Mouse (Mus musculus) limb, embryonic 13.5 days (tissue): Measurements from ENCODE around the gene Mboat7. TPM values are rescaled to one million over a fixed set of nuclear protein-coding genes. Genes with fewer than 3 reads are reported as not detected.

Experiments
- ATAC-seq: fragments of 200-750 bp; cut with Nextera tagmentation; 2 replicates; pipeline ENCODE4 v1.8.0; 2017; ENCODE audit warnings: low read depth, moderate number of reproducible peaks, moderate TSS enrichment; ENCODE audit not compliant: low FRiP score
- H3K27ac ChIP-seq: fragments of 300-500 bp; sonication (generic); 2 replicates; pipeline ENCODE4 v1.5.1; 2015; ENCODE audit warnings: inconsistent platforms, mild to moderate bottlenecking, moderate library complexity
- H3K27me3 ChIP-seq: fragments of 300-500 bp; sonication (generic); 2 replicates; pipeline ENCODE4 v1.6.1; 2015; ENCODE audit warnings: mild to moderate bottlenecking, inconsistent platforms
- H3K36me3 ChIP-seq: fragments of 300-500 bp; sonication (generic); 2 replicates; pipeline ENCODE4 v1.6.1; 2015; ENCODE audit warnings: inconsistent platforms, mild to moderate bottlenecking, moderate library complexity
- H3K4me1 ChIP-seq: fragments of 300-500 bp; sonication (generic); 2 replicates; pipeline ENCODE4 v1.6.1; 2015; ENCODE audit warnings: inconsistent platforms
- H3K4me2 ChIP-seq: fragments of 300-500 bp; sonication (generic); replicated peaks from 2 replicates; pipeline ENCODE4 v1.6.1; 2015; ENCODE audit warnings: inconsistent platforms, mild to moderate bottlenecking, moderate library complexity
- H3K4me3 ChIP-seq: fragments of 300-500 bp; sonication (generic); 2 replicates; pipeline ENCODE4 v1.5.1; 2015; ENCODE audit warnings: moderate library complexity, mild to moderate bottlenecking, inconsistent platforms
- H3K9ac ChIP-seq: fragments of 300-500 bp; sonication (generic); 2 replicates; pipeline ENCODE4 v1.6.1; 2015; ENCODE audit warnings: mild to moderate bottlenecking, inconsistent platforms
- H3K9me3 ChIP-seq: fragments of 300-500 bp; sonication (generic); 2 replicates; pipeline ENCODE4 v1.6.1; 2016; ENCODE audit warnings: inconsistent platforms
- WGBS: fragments of 180-500 bp; shearing (Covaris S2); methylation state at CpG from one replicate; pipeline ENCODE4 v1.1.7; 2015; 5-methylcytosine and 5-hydroxymethylcytosine counted together
- polyA plus RNA-seq: library from polyadenylated mRNA; unstranded; fragments of >200 nt; fragmentation: Nextera tagmentation; extraction: Ambion mirVana; gene quantifications from 2 replicates; pipeline ENCODE4 v1.2.1, GENCODE M21; 2015

The Mboat7 gene
- polyA plus RNA-seq, 1 experiment from 2014 or later: 67.6 TPM

DNA sequence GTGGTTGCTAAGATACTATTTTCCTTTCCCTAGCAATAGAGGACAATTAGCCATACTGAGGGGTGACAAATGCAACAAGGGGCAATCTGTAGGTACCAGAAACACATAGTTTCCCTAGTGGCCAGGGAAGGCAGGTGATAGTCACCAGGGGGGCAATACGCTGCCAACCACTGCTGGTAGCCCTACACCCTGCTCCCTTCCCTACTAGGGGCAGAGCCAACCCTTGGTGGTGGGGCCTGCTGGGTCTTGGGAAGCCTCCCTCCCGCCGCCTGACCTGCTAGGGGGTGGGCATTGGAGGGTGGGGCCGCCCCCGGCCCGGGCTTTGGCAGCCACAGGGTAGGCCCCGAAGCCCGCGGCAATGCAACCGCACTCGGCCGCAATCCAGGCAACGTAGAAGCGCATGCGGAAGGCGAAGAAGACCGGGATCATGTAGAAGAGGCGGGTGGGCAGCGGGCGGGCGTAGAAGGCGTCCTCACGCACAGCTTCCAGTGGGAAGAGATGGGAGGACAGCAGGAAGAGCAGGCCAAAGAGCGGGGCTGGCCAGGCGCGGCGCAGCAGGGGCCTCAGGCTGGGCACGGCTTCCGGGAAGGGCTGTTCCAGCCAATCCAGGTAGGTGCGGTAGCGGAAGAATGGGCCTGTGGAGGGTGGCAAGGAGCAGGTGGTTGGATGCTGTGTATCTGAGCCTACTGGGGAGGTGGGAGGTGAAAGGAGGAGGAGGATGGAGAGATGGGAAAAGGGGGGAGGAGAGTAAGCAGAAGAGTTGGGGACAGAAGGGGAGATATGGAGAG, 7.7 kb downstream of the Mboat7 start:
- H3K36me3 ChIP-seq: peaks cover 82% of the 10 kb centered on the region
- no peaks in the 10 kb centered on the region for H3K4me1 ChIP-seq
- 80% methylated on average over 31 of the region's 31 CpGs for WGBS
- no peaks in the 10 kb centered on the region for H3K9me3 ChIP-seq
- no peak overlapping the region for H3K4me3 ChIP-seq
- H3K9ac ChIP-seq: no peak overlapping the region
- no peak for ATAC-seq
- H3K4me2 ChIP-seq: no peak overlapping the region
- no peak overlapping the region for H3K27ac ChIP-seq
- no peaks in the 10 kb centered on the region for H3K27me3 ChIP-seq

DNA sequence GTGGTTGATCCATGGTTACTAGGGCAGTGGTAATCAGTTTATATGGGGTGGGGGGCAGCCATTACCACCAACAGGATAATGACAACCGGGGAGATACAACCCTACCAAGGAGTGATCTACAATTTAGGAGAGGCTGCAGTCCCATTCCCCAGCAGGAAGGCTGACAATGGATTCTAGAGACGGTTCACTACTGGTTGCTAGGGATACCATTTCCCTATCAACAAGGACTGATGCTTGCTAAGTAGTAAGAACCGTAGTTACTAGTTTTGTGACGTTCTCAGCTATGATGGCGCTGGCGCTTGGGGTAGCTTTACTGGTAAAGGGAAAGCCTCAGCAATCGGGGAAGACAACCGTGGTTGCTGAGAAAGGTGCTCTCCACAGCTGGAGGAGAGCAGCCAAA, 8.6 kb downstream of the Mboat7 start:
- Histone ChIP-seq H3K4me1 (no peaks in the 10 kb centered on the region), H3K36me3 (peaks cover 80% of the 10 kb centered on the region), H3K9me3 (no peaks in the 10 kb centered on the region), H3K27ac (no peak overlapping the region), H3K27me3 (no peaks in the 10 kb centered on the region), H3K4me2 (no peak overlapping the region), H3K9ac (no peak overlapping the region), H3K4me3 (no peak overlapping the region)
- WGBS: 91% methylated on average over 8 of the region's 8 CpGs
- no peak for ATAC-seq

DNA sequence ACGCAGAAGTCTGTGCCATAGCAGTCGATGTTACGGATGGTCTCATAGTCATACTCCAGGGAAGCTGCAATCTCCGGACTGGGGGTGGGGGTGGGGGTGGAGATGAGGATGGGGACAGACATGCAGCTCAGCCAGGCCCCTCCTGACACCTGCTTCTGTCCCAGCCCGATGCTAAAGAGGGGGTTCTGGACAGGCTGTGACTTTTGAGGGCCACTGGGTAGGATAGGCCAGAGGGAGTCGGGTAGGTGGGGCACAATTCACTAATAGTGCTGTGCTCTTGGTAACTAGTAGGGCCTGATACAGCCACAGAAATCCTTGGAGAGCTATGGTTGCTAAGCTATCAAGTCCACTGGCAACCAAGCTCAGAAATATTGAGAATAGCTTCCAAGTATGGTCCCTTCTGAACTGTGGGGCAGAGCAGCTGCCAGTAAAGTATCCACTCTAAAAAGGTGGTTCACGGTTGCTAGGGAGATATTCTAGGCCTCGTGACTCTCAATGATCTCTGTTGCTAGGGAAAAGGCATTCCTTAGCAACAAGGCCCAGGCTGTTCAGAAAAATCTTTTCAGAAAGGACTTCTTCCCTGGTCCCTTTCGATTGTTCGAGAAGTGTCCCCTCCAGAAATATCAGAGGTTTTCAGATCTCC, 9.3 kb downstream of the Mboat7 start:
- Histone ChIP-seq H3K4me2 (no peak overlapping the region), H3K4me1 (no peaks in the 10 kb centered on the region), H3K36me3 (peaks cover 81% of the 10 kb centered on the region), H3K27me3 (no peaks in the 10 kb centered on the region), H3K4me3 (no peak overlapping the region), H3K9ac (no peak overlapping the region), H3K27ac (no peak overlapping the region), H3K9me3 (no peaks in the 10 kb centered on the region)
- WGBS: 84% methylated on average over 10 of the region's 10 CpGs
- no peak for ATAC-seq

DNA sequence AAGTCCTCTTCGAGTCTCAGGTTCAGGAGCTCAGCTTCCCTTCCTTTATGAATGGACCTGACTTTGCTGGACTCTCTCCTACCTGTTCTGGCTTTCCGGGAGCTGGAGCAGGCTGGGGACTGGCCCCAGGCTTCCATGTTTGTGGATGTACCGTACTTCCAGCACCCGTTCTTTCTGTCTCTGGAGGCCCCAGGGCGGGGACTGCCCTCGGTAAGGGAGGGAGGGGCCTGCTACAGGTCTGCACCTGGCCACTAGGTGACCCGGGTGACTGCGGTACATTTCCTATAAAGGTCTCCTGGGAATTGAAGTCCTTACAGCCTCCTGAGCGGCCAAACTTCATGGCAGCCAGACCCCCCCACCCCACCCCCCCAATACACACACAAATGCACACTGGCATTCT, 16.0 kb downstream of the Mboat7 start, which contains the start of gene Tmc4:
Gene Tmc4 (minus strand): TSS at position 212 of the 400 bp plus-strand sequence.
- ATAC-seq: no peak
- Histone ChIP-seq H3K4me1 (no peaks in the 10 kb centered on the region), H3K9ac (peak within 1 kb of the TSS; percentile 25; the same call in 1 of the 2 replicates), H3K27ac (no peak within 1 kb of the TSS), H3K36me3 (peaks cover 36% of the 10 kb centered on the region), H3K4me2 (no peak within 1 kb of the TSS), H3K9me3 (no peaks in the 10 kb centered on the region), H3K27me3 (no peaks in the 10 kb centered on the region), H3K4me3 (no peak within 1 kb of the TSS)
- 44% methylated on average over 9 of the region's 9 CpGs for WGBS

DNA sequence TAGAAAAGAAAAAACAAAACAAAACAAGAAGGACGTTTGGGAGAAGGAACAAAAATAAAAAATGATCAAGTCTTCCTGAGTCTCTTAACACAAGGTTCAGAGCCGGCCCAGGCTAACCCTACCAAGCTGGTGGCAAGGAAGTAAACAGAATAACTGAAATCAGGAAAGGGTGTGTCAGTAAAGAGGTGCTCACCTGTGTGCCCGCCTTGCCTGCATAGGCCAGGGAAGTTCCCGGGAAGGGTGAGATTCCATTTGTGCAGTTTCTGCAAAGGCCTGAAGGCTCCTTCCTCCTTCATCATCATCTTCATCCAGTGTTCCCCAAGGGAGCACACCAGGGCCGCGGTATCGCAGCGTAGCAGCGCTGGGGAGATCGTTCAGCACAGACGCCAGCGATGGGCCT, 17.0 kb downstream of the Mboat7 start:
- Histone ChIP-seq H3K4me3 (no peak overlapping the region), H3K9me3 (no peaks in the 10 kb centered on the region), H3K27ac (no peak overlapping the region), H3K9ac (peak overlapping the region; percentile 25; the same call in 1 of the 2 replicates), H3K27me3 (no peaks in the 10 kb centered on the region), H3K4me2 (no peak overlapping the region), H3K4me1 (no peaks in the 10 kb centered on the region), H3K36me3 (peaks cover 28% of the 10 kb centered on the region)
- 89% methylated on average over 12 of the region's 12 CpGs for WGBS
- ATAC-seq: no peak

DNA sequence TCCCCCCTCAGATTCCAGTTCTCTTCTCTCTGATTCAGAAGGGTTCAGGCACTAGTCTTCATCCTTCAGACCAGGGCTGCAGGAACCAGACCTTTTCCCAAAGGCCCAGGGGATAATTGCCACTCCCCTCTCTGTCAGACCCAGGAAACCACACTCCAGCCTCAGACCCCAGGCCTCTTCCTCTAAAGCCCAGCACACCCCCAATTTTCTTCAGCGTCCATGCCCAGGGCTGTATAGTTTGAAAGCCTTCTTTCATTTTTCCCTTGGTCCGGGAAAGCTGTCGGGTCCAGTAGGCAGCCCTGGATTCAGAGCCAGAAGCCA, 18.1 kb downstream of the Mboat7 start:
- WGBS: 79% methylated on average over 3 of the region's 3 CpGs

DNA sequence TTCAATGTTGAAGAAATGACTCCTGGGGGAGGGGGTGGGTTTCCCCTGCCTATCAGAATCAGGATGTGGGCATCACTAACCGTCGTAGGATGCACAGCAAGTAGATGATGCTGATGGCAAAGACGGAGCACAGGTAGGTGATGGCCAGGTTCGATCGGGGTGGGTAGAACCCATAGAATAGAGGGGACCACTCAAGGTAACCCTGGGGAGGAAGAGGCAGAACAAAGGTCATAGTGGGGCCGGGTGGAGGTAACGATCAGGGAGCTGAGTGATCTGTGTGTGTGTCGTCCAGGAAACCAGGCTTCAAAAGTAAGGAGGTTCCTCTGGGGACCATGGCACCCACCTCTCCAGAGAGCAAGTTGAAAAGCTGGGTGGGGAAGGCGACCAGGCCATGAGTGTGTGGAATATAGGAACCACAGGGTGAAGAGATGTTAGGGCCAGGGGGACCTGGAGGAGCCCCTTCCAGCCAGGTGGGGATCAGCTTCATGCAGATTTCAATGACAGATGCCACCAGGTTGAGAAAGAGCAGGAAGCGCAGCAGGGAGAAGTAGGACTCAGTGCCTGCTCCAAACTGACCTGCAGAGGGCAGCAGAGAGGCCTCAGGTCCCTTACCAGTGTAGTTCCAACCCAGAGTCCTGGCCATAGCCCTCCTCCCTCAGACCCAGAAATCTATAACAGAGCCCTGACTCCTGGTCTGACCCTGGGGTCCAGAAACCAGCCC, 18.7 kb downstream of the Mboat7 start:
- H3K27ac ChIP-seq: no peak overlapping the region
- H3K9me3 ChIP-seq: no peaks in the 10 kb centered on the region
- WGBS: 71% methylated on average over 10 of the region's 10 CpGs
- H3K27me3 ChIP-seq: no peaks in the 10 kb centered on the region
- ATAC-seq: peak; percentile 81
- no peak overlapping the region for H3K9ac ChIP-seq
- H3K4me2 ChIP-seq: no peak overlapping the region
- H3K4me1 ChIP-seq: no peaks in the 10 kb centered on the region
- H3K4me3 ChIP-seq: no peak overlapping the region
- H3K36me3 ChIP-seq: peaks cover 17% of the 10 kb centered on the region

More for the DNA sequence above, 18.1 kb downstream of the Mboat7 start:
- ATAC-seq: 0 out of 2 replicates have a peak, but pooled peaks have one; percentile 10
- H3K9me3 ChIP-seq: no peaks in the 10 kb centered on the region
- no peaks in the 10 kb centered on the region for H3K4me1 ChIP-seq
- H3K36me3 ChIP-seq: peaks cover 18% of the 10 kb centered on the region
- H3K9ac ChIP-seq: no peak overlapping the region
- H3K27ac ChIP-seq: no peak overlapping the region
- H3K4me3 ChIP-seq: no peak overlapping the region
- no peaks in the 10 kb centered on the region for H3K27me3 ChIP-seq
- no peak overlapping the region for H3K4me2 ChIP-seq

DNA sequence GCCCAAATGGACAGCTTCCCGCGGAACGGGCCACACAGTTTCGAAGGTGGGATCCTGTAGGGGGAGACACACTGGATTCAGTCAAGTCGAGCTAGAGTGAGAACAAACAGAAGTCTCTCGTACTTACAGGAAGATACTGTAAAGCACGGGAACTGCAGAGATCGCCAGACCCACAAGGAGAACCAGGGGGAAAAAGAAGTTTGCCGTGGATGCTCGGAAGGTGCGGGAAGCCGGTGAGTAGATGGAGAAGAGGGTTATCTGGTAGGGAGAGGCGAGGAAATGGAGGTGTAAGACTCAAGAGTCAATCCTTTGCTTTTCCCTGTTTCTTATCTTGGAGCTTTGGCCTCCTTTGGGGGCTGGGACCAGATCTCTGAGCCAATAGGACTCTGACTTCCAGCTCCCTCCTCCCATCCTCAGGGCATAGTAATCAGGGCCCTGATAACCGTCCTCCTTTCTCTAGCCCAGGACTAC, 26.4 kb downstream of the Mboat7 start:
- WGBS: 13% methylated on average over 14 of the region's 14 CpGs
- Histone ChIP-seq H3K9me3 (no peaks in the 10 kb centered on the region), H3K27me3 (no peaks in the 10 kb centered on the region), H3K4me3 (no peak overlapping the region), H3K4me2 (peak overlapping the region; percentile 31), H3K4me1 (peaks cover 23% of the 10 kb centered on the region), H3K36me3 (peaks cover 17% of the 10 kb centered on the region), H3K27ac (no peak overlapping the region), H3K9ac (no peak overlapping the region)
- ATAC-seq: no peak

DNA sequence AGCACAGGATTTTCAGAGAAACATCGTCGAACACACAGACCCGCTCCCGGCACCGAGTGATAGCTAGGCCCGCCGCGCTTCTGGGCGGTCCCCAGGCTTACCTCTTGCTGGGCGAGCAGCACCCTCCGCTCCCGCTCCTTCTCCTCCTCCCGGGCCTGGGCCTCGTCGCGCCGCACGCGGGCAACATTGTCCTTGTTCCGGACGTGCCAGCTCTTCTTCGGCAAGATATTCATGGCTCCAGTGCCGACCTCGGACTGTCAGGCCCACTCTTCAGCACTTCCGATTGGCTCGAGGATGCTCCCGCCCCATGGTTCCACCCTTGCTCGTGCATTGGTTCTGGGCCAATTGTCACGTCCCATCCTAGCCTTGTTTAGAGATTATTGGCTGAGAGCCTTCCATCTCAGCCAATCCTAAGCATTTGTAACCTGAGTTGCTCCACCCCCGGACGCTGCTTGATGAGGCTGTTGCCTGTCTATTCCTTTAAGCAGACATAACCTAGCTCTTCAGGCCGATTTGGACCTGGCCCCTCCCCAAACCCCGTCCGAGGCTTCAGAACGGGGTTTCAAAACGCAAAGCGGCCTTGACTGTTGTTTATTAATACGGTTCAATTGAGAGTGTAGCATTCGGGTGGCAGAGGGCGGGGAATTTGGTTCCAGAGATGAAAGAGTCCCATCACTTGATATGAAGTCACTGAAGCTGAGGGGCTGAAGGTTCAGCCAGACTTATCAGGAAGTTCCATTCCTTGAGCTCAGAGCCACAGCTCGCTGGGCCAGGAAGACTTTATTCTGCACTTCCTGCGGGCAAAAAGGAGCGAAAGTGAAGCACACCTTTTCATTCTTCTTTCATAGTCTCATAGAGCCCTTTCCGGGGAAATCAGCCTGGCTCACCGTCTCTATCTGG, 27.9 kb downstream of the Mboat7 start, which contains the start of gene Leng1:
Gene Leng1 (minus strand): TSS at position 626 of the 900 bp plus-strand sequence.
- 4% methylated on average over 45 of the region's 45 CpGs for WGBS
- peak within 1 kb of the TSS; percentile 81 for H3K27ac ChIP-seq
- no peaks in the 10 kb centered on the region for H3K9me3 ChIP-seq
- no peaks in the 10 kb centered on the region for H3K27me3 ChIP-seq
- peak; percentile 98 for ATAC-seq
- peaks cover 32% of the 10 kb centered on the region for H3K36me3 ChIP-seq
- peak within 1 kb of the TSS; percentile 86 for H3K4me2 ChIP-seq
- H3K9ac ChIP-seq: peak within 1 kb of the TSS; percentile 84
- H3K4me1 ChIP-seq: peaks cover 23% of the 10 kb centered on the region
- peak within 1 kb of the TSS; percentile 77 for H3K4me3 ChIP-seq

DNA sequence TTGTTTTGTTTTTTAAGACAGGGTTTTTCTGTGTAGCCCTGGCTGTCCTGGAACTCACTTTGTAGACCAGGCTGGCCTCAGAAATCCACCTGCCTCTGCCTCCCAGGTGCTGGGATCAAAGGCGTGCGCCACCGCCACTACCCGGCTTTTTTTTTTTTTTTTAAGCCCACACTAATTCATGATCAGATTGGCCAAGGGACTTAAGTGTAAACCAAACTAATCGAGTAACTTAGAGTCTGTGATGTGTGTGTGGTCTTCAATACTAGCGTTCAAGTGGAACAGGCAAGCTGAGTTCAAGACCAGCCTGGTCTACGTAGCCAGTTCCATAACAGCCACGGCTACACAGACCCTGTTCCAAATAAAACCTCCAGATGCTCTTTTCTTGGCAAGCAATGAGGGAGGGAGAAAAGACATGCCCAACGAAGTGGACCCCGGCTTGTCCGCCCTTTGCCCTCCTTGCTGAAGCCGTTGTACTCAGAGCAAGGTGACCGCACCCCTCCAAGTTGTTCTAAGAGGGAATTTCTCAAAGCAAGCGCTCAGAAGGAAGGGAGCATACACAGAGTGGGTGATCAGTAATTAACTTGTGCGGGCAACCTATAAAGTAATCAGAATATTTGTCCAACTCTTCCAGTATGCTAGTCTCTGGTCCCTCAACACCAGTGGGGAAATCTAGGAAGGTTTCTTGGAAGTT, 28.7 kb downstream of the Mboat7 start:
- WGBS: 37% methylated on average over 15 of the region's 15 CpGs
- H3K9ac ChIP-seq: peak overlapping the region; percentile 84
- peaks cover 23% of the 10 kb centered on the region for H3K4me1 ChIP-seq
- peak overlapping the region; percentile 81 for H3K27ac ChIP-seq
- no peaks in the 10 kb centered on the region for H3K27me3 ChIP-seq
- no peaks in the 10 kb centered on the region for H3K9me3 ChIP-seq
- ATAC-seq: peak; percentile 4; the same call in 1 of the 2 replicates
- H3K36me3 ChIP-seq: peaks cover 40% of the 10 kb centered on the region
- peak overlapping the region; percentile 86 for H3K4me2 ChIP-seq
- H3K4me3 ChIP-seq: peak overlapping the region; percentile 77

DNA sequence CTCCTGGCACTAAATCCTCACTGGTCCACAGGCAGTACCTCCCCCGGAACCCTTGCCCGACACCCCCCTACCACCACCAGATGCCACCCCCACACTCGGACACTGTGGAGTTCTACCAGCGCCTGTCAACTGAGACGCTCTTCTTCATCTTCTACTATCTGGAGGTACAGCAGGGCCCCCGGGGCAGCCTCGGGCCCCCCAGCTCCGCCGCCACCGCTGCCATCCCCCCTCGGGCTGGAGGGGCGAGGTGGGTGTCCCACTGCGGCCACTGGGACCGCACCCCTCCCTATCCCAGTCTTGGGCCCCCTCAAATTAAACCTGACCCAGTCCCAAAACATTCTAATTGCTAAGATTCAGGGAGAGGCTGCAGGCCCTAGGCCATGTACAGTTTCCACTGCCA, 34.7 kb downstream of the Mboat7 start:
- peaks cover 100% of the 10 kb centered on the region for H3K36me3 ChIP-seq
- no peaks in the 10 kb centered on the region for H3K27me3 ChIP-seq
- peaks cover 6% of the 10 kb centered on the region for H3K4me1 ChIP-seq
- H3K9ac ChIP-seq: no peak overlapping the region
- no peak overlapping the region for H3K4me3 ChIP-seq
- ATAC-seq: no peak
- H3K4me2 ChIP-seq: no peak overlapping the region
- no peaks in the 10 kb centered on the region for H3K9me3 ChIP-seq
- H3K27ac ChIP-seq: no peak overlapping the region
- WGBS: 94% methylated on average over 14 of the region's 14 CpGs
